Mouse (Mus musculus): ENCODE measurements around the gene Acta1.

The Acta1 gene

GRCm38 (mm10) chr8:123882412-123882811, 12.1 kb downstream of the Acta1 start:
- DNase-seq, result no peak

- DNase-seq, result no peak
Measured at GRCm38 (mm10) chr8:123880821-123881350, 13.7 kb downstream of the Acta1 start.

- DNase-seq, result no peak
Measured at GRCm38 (mm10) chr8:123880271-123880670, 14.3 kb downstream of the Acta1 start.

- no peak for DNase-seq
Measured at GRCm38 (mm10) chr8:123877865-123878264, 16.7 kb downstream of the Acta1 start.

- no peak for DNase-seq
Measured at GRCm38 (mm10) chr8:123874324-123874723, 20.2 kb downstream of the Acta1 start.

GRCm38 (mm10) chr8:123873364-123873763, 21.2 kb downstream of the Acta1 start:
- DNase-seq, result no peak

GRCm38 (mm10) chr8:123872048-123872447, 22.5 kb downstream of the Acta1 start:
- DNase-seq, result no peak

- DNase-seq, result peak; percentile 36
Measured at GRCm38 (mm10) chr8:123866971-123867370, 27.6 kb downstream of the Acta1 start.

- DNase-seq, result no peak
Measured at GRCm38 (mm10) chr8:123865786-123866185, 28.8 kb downstream of the Acta1 start.

- no peak for DNase-seq
Measured at GRCm38 (mm10) chr8:123860386-123860785, 34.2 kb downstream of the Acta1 start.

GRCm38 (mm10) chr8:123859648-123860259, 34.8 kb downstream of the Acta1 start, which contains the start of gene Ccsap:
Gene Ccsap, minus strand, starts transcription at chr8:123860209.
- no peak for DNase-seq

GRCm38 (mm10) chr8:123858941-123859647, 35.5 kb downstream of the Acta1 start:
- DNase-seq, result peak; percentile 95

GRCm38 (mm10) chr8:123858574-123858940, 36.0 kb downstream of the Acta1 start:
- peak; percentile 73 for DNase-seq

- DNase-seq, result no peak
Measured at GRCm38 (mm10) chr8:123857361-123857760, 37.2 kb downstream of the Acta1 start.

GRCm38 (mm10) chr8:123854733-123855475, 39.6 kb downstream of the Acta1 start:
- no peak for DNase-seq

- no peak for DNase-seq
Measured at GRCm38 (mm10) chr8:123854252-123854651, 40.3 kb downstream of the Acta1 start.

- no peak for DNase-seq
Measured at GRCm38 (mm10) chr8:123851590-123851989, 43.0 kb downstream of the Acta1 start.

- DNase-seq, result no peak
Measured at GRCm38 (mm10) chr8:123849352-123849751, 45.2 kb downstream of the Acta1 start.

GRCm38 (mm10) chr8:123847546-123847945, 47.0 kb downstream of the Acta1 start:
- DNase-seq, result no peak

- DNase-seq, result no peak
Measured at GRCm38 (mm10) chr8:123846509-123846908, 48.0 kb downstream of the Acta1 start.

GRCm38 (mm10) chr8:123845991-123846390, 48.6 kb downstream of the Acta1 start:
- no peak for DNase-seq

GRCm38 (mm10) chr8:123845114-123845513, 49.4 kb downstream of the Acta1 start:
- no peak for DNase-seq

- no peak for DNase-seq
Measured at GRCm38 (mm10) chr8:123844341-123844740, 50.2 kb downstream of the Acta1 start.

GRCm38 (mm10) chr8:123842086-123842485, 52.5 kb downstream of the Acta1 start:
- no peak for DNase-seq
